Mouse (Mus musculus): ENCODE data around the gene Il1r2. TPM values are rescaled to one million over a fixed set of nuclear protein-coding genes. Genes with fewer than 3 reads are reported as not detected.
A peak's percentile ranks its signal among the peaks of the same experiment; 100 is the strongest.

The Il1r2 gene
- polyA plus RNA-seq, 1 experiment from 2014 or later, result 0.27 TPM

DNA sequence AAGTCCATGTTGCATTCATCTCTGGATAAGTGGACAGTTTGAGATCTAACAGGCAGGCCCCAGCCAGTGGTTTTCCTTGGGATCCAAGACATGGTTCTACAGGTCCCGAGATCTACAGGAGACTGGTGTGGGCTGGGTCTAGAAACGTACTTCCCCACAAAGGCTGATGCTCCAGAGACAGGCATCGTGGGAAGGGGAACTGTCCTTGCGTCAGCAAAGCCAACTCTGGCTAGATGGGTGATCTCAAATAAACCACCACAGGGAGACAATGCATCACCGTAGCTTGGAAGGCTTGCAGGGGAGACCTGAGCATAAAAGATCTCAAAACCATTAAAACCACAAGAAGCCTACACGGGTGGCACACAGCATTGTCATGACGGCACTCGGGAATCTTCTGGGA is 9.4 kb upstream of the Il1r2 start:
- no peak overlapping the region for H3K27ac ChIP-seq
- ATAC-seq (ENCODE audit: low FRiP score, low read depth), result no peak

DNA sequence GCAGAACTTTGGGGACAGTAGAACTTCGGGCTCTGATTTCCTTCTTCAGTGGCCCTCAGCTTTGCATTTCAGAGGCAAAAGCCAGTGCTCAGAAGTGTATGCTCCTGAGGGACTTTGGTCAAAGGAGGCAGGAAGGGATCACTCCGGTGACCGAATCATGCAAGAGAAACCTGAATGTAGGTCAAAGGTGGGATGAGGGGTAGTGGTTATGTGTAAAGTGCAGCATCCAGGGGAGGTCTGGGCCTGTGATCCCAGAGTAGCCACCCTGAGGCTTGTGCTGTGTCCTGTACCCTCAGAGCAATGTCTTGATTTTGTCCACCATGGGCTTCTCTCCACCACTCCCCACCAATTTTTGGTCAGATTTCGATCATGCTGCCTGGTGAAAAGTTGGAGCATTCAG is 1.3 kb upstream of the Il1r2 start:
- Histone ChIP-seq H3K9ac (no peak overlapping the region), H3K4me3 (no peak overlapping the region), H3K4me1 (no peaks in the 10 kb centered on the region), H3K27ac (no peak overlapping the region), H3K36me3 (no peaks in the 10 kb centered on the region), H3K9me3 (no peaks in the 10 kb centered on the region), H3K27me3 (replicated peaks) (no peaks in the 10 kb centered on the region), H3K4me2 (replicated peaks) (no peak overlapping the region)
- WGBS, result 90% methylated on average over 4 of the region's 4 CpGs
- ATAC-seq (ENCODE audit: low FRiP score, low read depth), result no peak

More for the DNA sequence above, 9.4 kb upstream of the Il1r2 start:
- Histone ChIP-seq H3K4me3 (no peak overlapping the region), H3K9me3 (no peaks in the 10 kb centered on the region), H3K4me1 (no peaks in the 10 kb centered on the region), H3K36me3 (no peaks in the 10 kb centered on the region), H3K4me2 (replicated peaks) (no peak overlapping the region), H3K9ac (no peak overlapping the region), H3K27me3 (replicated peaks) (no peaks in the 10 kb centered on the region)
- 86% methylated on average over 8 of the region's 8 CpGs for WGBS

DNA sequence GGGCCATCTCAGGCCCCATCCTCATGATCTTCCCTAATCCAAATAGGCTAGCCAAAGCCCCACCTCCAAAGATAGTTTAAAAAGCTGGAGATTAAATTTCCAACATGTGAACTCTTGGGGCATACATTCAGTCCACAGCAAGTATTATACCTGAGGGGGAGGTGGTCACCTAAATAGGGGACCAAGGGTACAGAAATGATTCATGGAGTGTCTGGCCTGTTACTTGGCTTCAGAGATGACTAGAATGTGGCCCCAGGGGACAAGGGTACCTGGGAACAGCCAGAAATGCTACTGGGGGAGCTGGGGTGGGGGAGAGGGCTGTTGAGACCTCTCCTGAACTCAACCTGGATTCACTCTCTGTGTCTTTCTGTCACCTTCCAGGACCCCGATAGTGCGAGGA is 3.4 kb downstream of the Il1r2 start:
- H3K4me3 ChIP-seq, result no peak overlapping the region
- no peaks in the 10 kb centered on the region for H3K9me3 ChIP-seq
- 94% methylated on average over 2 of the region's 2 CpGs for WGBS
- H3K36me3 ChIP-seq, result no peaks in the 10 kb centered on the region
- no peaks in the 10 kb centered on the region for H3K4me1 ChIP-seq
- H3K27me3 ChIP-seq (replicated peaks), result no peaks in the 10 kb centered on the region
- ATAC-seq (ENCODE audit: low FRiP score, low read depth), result no peak
- no peak overlapping the region for H3K4me2 ChIP-seq (replicated peaks)
- no peak overlapping the region for H3K9ac ChIP-seq
- no peak overlapping the region for H3K27ac ChIP-seq

DNA sequence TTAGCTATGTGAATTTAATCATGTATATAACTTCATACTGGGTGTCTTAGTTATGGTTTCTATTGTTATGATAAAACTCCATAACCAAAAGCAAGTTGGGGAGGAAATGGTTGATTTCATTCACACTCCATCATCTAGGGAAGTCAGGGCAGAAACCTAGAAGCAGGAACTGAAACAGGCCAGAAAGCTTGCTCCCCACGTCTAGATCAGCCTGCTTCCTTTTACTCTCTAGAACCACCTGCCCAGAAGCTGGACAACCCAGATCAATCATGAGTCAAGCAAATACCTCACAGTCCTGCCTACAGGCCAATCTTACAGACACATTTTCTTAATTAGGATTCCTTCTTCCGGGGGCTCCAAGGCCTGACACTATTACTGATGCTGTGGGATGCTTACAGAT is 7.2 kb downstream of the Il1r2 start:
- no peak overlapping the region for H3K4me3 ChIP-seq
- no peak for ATAC-seq (ENCODE audit: low FRiP score, low read depth)
- peaks cover 5% of the 10 kb centered on the region; the same call in 1 of the 2 replicates for H3K4me1 ChIP-seq
- H3K36me3 ChIP-seq, result no peaks in the 10 kb centered on the region
- H3K4me2 ChIP-seq (replicated peaks), result no peak overlapping the region
- 0 out of 2 replicates have a peak, but pooled peaks cover 6% of the 10 kb centered on the region for H3K27me3 ChIP-seq (replicated peaks)
- 75% methylated on average over 2 of the region's 2 CpGs for WGBS
- H3K9me3 ChIP-seq, result no peaks in the 10 kb centered on the region
- no peak overlapping the region for H3K27ac ChIP-seq
- no peak overlapping the region for H3K9ac ChIP-seq

DNA sequence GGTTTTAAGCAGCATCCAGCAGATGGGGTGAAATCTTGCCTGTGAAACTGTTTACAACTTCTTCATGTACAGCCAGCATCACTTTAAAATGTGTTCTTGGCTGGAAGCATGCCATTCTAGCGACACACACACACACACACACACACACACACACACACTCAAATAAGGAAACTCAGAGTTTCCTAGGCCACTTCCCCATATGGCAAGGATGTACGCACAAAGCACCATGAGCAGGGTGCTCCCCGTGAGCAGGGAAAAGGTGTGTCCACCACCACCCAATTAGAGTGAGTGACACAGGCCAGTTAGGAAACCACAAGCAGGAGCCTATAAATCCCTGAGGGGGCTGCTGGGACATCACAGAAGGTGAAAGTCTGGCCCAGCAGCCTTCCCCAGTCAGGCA is 10.5 kb downstream of the Il1r2 start:
- no peak overlapping the region for H3K4me3 ChIP-seq
- no peaks in the 10 kb centered on the region for H3K36me3 ChIP-seq
- H3K4me2 ChIP-seq (replicated peaks), result peak overlapping the region; percentile 80; the same call in 1 of the 2 replicates
- no peak for ATAC-seq (ENCODE audit: low FRiP score, low read depth)
- H3K4me1 ChIP-seq, result peaks cover 5% of the 10 kb centered on the region; the same call in 1 of the 2 replicates
- H3K27me3 ChIP-seq (replicated peaks), result 0 out of 2 replicates have a peak, but pooled peaks cover 6% of the 10 kb centered on the region
- WGBS, result 72% methylated on average over 3 of the region's 3 CpGs
- no peak overlapping the region for H3K9ac ChIP-seq
- H3K9me3 ChIP-seq, result no peaks in the 10 kb centered on the region
- H3K27ac ChIP-seq, result no peak overlapping the region

DNA sequence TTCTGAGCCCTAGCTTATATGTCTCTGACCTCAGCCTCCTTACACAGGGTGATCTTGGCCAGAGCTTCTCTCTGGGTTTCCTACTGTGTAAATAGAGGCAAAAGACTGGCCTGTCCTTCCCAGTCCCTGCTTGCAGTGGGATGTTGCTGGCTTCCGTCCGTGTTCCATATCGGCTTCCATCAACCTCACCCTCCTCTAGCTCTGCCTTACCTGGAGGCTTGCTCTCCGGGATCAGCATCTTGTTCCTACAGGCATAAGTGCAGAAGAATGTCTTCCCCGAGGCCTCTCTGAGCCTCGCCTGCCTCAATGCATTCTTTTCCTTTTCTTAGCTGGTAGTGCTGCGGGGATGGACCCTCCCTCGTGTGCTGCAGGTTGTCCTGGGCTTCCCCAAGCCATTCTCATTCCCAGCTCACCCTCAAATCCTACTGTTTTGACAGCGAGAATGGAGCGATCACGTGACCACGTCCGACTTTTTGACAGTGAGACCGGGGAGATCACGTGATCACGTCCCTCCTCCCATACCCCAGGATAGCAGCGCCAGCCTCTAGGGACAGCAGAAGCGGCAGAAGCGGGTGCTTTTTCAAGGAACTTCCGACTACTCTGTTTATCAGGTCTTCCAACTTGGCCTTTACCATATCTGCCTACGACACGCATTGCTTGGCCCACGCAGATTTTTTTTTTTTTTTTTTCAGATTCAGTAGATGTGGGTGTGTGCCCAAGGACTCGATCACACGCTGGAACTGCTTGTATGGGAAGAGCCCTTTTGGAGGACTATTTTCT is 11.7 kb downstream of the Il1r2 start:
- WGBS, result 7% methylated on average over 25 of the region's 25 CpGs
- Histone ChIP-seq H3K36me3 (no peaks in the 10 kb centered on the region), H3K4me1 (peaks cover 5% of the 10 kb centered on the region; the same call in 1 of the 2 replicates), H3K27ac (no peak overlapping the region), H3K9ac (peak overlapping the region; percentile 49), H3K4me2 (replicated peaks) (peak overlapping the region; percentile 80), H3K4me3 (peak overlapping the region; percentile 45), H3K9me3 (no peaks in the 10 kb centered on the region), H3K27me3 (replicated peaks) (0 out of 2 replicates have a peak, but pooled peaks cover 6% of the 10 kb centered on the region)
- ATAC-seq (ENCODE audit: low FRiP score, low read depth), result peak; percentile 90

DNA sequence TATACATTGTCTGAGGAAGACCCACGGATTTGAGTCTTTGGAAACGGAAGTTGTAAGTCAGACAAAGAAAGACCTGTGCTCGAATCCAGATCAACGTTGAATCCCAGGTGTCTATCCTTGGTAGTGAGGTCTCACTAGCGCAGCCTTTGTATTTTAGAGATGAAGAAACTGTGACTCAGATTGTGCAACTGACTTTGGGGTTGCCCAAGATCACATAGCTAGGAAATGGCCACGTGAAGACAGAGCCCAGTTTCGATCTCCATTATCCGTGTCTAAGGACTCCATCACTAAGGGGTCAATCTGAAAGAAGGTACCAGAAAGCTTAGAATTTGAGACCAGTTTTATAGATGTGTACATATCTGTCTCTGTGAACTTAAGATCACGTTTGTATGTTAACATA is 17.3 kb downstream of the Il1r2 start:
- no peak overlapping the region for H3K9ac ChIP-seq
- H3K4me3 ChIP-seq, result no peak overlapping the region
- H3K27ac ChIP-seq, result no peak overlapping the region
- H3K9me3 ChIP-seq, result no peaks in the 10 kb centered on the region
- ATAC-seq (ENCODE audit: low FRiP score, low read depth), result no peak
- H3K4me2 ChIP-seq (replicated peaks), result no peak overlapping the region
- H3K4me1 ChIP-seq, result no peaks in the 10 kb centered on the region
- no peaks in the 10 kb centered on the region for H3K27me3 ChIP-seq (replicated peaks)
- H3K36me3 ChIP-seq, result no peaks in the 10 kb centered on the region
- WGBS, result 89% methylated on average over 9 of the region's 9 CpGs

DNA sequence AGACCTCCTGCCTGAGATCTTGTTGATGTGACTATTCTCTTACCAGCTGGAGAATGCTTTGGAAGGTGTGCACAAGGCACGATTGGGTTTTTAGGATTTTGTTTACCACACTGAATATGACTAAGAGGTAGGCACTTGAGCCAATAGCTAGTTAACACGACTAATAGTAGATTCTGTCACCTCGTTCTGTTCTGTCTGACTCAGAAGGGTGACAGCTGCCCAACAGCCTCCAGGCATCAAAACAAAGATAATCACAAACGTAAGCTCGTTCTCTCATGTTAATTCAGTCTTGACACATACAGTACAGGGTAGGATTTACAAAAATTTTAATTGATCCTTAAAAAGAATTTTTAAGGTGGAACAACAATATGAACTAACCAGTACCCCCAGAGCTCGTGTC is 18.7 kb downstream of the Il1r2 start:
- H3K36me3 ChIP-seq, result no peaks in the 10 kb centered on the region
- H3K9ac ChIP-seq, result no peak overlapping the region
- H3K4me1 ChIP-seq, result no peaks in the 10 kb centered on the region
- H3K9me3 ChIP-seq, result no peaks in the 10 kb centered on the region
- H3K27me3 ChIP-seq (replicated peaks), result no peaks in the 10 kb centered on the region
- no peak overlapping the region for H3K4me3 ChIP-seq
- ATAC-seq (ENCODE audit: low FRiP score, low read depth), result no peak
- no peak overlapping the region for H3K27ac ChIP-seq
- H3K4me2 ChIP-seq (replicated peaks), result no peak overlapping the region
- WGBS, result 76% methylated on average over 6 of the region's 6 CpGs

DNA sequence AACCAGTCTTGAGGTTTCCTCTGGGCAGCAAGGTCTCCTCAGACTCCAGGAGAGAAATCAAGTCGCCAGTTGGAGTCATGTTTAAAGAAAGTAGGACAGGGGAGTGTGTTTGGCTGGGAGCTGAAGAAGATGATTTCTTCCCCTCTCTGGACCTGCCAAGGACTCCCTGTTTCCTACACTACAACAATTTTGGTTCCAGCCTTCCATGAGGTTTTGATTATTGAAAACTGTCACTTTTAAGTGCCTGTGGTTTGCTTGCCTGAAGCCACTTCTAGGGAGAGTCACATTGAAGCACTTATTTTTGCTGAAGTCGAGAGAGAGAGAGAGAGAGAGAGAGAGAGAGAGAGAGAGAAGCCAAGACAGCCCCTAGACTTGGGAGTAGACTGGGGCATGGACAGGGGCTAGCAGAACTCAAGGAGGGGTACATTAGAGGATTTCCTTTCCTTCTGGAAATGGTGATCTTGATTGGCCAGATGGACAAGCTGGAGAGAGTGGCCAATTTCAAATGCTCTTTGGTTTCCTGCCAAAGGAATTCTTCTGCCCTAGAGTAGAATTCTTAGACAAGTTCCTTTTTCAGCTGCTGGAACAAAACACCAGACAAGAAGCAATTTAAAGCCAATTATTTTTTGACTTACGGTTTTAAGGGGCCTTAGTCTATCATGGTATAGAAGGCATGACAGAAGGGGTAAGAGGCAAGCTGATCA is 20.9 kb downstream of the Il1r2 start:
- Histone ChIP-seq H3K4me2 (replicated peaks) (no peak overlapping the region), H3K27me3 (replicated peaks) (no peaks in the 10 kb centered on the region), H3K4me3 (no peak overlapping the region), H3K4me1 (no peaks in the 10 kb centered on the region), H3K27ac (no peak overlapping the region), H3K9ac (no peak overlapping the region), H3K36me3 (no peaks in the 10 kb centered on the region), H3K9me3 (no peaks in the 10 kb centered on the region)
- 83% methylated on average over 3 of the region's 3 CpGs for WGBS
- ATAC-seq (ENCODE audit: low FRiP score, low read depth), result no peak

DNA sequence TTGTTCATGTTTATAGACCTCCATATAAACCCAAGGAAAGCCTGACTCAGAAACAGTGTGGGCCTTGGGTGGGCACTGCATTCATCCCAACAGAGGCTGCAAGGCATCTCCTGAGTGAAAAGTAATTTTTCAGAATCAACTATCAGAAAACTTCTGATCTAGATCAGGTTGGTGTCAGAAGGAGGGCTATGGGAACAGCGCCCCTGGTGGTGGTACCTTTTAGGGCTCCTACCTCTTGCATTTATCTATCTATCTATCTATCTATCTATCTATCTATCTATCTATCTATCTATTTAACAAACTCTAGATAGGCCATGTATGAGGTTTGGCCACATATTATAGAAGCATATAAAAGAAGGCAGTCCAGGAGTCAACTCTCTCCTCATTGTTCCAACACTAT is 21.7 kb downstream of the Il1r2 start:
- Histone ChIP-seq H3K9me3 (no peaks in the 10 kb centered on the region), H3K4me1 (no peaks in the 10 kb centered on the region), H3K27ac (no peak overlapping the region), H3K4me2 (replicated peaks) (no peak overlapping the region), H3K9ac (no peak overlapping the region), H3K36me3 (no peaks in the 10 kb centered on the region), H3K27me3 (replicated peaks) (no peaks in the 10 kb centered on the region), H3K4me3 (no peak overlapping the region)
- 23% methylated on average over 1 of the region's 1 CpGs for WGBS
- no peak for ATAC-seq (ENCODE audit: low FRiP score, low read depth)

DNA sequence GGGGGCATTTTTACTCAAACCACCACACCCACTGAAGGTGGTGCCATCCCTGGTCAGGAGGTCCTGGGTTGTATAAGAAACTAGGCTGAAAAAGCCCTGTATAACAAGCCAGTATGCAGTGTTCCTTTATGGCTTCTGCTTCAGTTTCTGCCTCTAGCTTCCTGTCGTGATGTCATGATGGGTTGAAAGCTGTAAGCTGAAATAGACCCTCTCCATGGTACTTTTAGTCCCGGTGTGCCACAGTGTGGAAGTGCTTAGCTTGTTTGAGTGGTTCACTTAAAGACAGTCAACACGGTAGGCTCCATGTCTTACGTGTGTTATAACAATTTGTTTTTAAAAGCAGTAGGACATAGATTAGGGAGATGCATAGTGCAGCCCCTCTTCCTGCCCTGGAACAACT is 32.4 kb downstream of the Il1r2 start:
- H3K27me3 ChIP-seq (replicated peaks), result no peaks in the 10 kb centered on the region
- H3K4me1 ChIP-seq, result no peaks in the 10 kb centered on the region
- H3K36me3 ChIP-seq, result no peaks in the 10 kb centered on the region
- H3K4me3 ChIP-seq, result no peak overlapping the region
- WGBS, result 77% methylated on average over 4 of the region's 4 CpGs
- H3K9ac ChIP-seq, result no peak overlapping the region
- ATAC-seq (ENCODE audit: low FRiP score, low read depth), result no peak
- no peak overlapping the region for H3K27ac ChIP-seq
- H3K4me2 ChIP-seq (replicated peaks), result no peak overlapping the region
- no peaks in the 10 kb centered on the region for H3K9me3 ChIP-seq

DNA sequence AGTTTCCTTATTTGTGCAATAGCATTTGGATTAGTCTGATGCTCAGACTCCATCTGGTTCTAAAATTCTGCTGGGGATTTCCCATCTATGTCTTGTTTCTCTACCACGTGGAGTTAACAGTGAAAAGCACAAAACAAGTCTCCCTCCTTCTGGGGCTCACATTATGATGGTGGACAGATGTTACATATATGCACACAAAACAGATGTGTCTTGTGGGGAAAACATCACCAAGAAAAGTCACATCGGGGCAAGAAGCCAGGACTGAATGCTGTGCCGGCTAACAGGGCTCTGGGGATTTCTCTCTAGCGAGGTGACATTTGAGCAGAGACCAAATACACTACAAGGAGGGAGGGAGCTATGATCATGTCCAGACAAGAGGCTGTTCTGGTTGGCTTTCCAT is 32.8 kb downstream of the Il1r2 start:
- 68% methylated on average over 4 of the region's 4 CpGs for WGBS
- Histone ChIP-seq H3K27me3 (replicated peaks) (no peaks in the 10 kb centered on the region), H3K4me3 (no peak overlapping the region), H3K27ac (no peak overlapping the region), H3K4me2 (replicated peaks) (no peak overlapping the region), H3K4me1 (no peaks in the 10 kb centered on the region), H3K36me3 (no peaks in the 10 kb centered on the region), H3K9ac (no peak overlapping the region), H3K9me3 (no peaks in the 10 kb centered on the region)
- no peak for ATAC-seq (ENCODE audit: low FRiP score, low read depth)
